Mouse (Mus musculus): ENCODE data around the gene Rab4a. TPM values are rescaled to one million over a fixed set of nuclear protein-coding genes. Genes with fewer than 3 reads are reported as not detected.
A peak's percentile ranks its signal among the peaks of the same experiment; 100 is the strongest.
"Not testable (repeated sequence)": the region's sequence is repeated elsewhere in the genome, so short reads cannot be mapped to it uniquely, and the experiment has no call there.

Gene Rab4a
- total RNA-seq, 2 experiments from 2014 or later, result 46.5 to 51.8 TPM

GRCm38 (mm10) chr8:123807024-123807431 is 1.2 kb downstream of the Rab4a start:
- intact Hi-C loops (cut with DNase I), result no loop called here
- no peak for DNase-seq (ENCODE audit: low spot score in 2 of 2)

DNA sequence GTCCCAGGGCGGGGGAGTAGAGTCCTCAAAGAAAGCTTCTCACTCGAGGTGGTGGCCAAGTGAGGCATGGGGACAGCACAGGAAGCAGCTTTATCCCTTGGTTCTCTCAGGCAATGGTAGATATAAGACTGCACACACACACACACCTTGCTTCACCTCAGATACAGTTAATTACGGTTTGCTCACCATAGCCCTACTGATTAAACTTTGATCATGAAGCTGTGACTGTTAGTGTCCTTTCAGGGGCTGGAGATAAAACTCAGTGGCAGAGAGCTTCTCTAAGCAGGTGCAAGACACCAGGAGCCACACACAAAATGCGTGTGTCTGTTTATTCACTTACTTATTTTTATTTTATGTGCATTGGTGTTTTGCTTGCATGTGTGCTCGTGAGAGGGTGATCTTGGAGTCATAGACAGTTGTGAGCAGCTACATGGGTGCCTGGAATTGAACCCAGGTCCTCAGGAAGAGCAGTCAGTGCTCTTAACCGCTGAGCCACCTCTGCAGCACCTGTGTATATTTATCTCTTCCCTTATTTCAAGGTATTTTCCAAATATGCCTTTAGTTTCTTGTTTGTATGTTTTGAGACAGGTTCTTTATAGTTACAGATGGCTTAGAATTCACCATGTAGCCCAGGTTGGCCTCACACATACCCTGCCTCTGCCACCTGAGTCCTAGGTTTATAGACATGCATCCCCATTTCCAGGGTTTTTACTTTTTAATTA is 2.2 kb downstream of the Rab4a start:
- intact Hi-C loops (cut with DNase I), result no loop called here
- DNase-seq (ENCODE audit: low spot score in 2 of 2), result no peak

GRCm38 (mm10) chr8:123808671-123809070 is 2.9 kb downstream of the Rab4a start:
- intact Hi-C loops (cut with DNase I), result no loop called here
- no peak for DNase-seq (ENCODE audit: low spot score in 2 of 2)

DNA sequence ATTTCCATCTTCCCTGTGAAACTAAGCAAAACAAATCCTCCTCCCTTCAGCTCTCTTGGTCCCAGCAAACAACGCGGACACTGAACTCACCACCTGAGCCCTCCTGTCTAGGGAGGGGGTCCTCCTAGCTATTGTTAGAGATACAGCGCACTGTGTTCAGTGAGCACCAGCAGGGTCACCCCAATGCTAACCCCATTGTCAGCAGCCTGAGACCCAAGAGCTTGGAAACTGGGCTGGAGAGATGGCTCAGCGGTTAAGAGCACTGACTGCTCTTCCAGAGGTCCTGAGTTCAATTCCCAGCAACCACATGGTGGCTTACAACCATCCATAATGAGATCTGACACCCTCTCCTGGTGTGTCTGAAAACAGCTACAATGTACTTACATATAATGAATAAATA is 3.6 kb downstream of the Rab4a start:
- intact Hi-C loops (cut with DNase I); DNase-seq (ENCODE audit: low spot score in 2 of 2): not testable (repeated sequence)

DNA sequence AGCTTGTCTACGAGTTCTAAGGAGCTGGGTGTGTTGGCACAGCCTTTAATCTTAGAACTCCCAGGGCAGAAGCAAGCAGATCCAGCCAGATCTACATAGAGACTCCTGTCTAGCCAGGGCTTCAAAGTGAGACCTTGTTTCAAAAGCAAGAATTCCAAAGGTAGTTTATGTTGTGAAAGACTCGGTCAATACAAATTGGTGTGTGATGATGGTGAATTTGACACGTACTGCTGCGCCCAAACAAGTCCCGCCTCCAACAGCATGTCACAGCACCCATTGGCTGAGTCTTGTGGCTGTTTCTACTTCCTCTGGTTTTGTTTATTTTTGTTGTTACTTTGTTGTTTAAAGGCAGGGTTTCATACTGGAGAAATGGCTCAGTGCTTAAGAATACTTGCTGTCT is 6.4 kb downstream of the Rab4a start:
- intact Hi-C loops (cut with DNase I), result loop anchor here (10.0 kb wide), 1 partner anchor 203 kb away; no protein-coding TSS in a partner anchor
- no peak for DNase-seq (ENCODE audit: low spot score in 2 of 2)

DNA sequence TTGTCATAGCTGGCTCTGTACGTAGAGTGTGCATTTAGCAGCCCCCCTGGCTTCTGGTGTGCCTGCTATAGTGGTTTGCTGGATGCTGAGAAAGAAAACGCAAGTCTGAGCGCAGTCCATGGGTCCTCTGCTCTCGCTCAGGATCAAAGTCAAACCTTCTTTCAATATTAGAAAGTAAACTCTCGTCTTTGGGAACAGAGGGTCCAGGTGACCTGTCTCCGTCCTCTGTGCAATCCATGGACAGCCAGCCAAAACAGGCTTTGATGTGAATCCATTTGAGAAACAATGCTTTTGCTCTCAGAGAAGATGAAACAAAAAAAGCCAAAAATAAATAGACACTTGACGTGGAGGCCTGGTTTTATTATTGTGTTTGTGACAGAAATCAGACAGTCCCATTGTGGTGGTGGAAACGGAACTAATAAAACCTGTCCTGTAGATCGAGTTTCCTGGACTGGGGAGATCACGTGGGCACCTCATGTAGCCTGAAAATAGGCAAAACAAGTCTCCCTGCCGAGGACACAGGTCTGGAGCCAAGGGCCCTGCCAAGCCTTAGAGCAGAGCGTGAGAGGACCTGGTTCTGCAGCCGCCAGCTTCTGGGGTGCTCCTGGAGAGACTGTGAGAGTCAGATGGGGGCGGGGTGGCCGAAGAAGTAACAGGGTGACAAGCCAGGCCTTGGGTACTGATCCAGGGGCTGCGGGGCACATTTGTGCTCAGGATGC is 7.5 kb downstream of the Rab4a start:
- intact Hi-C loops (cut with DNase I), result loop anchor here (10.0 kb wide), 1 partner anchor 201 kb away; no protein-coding TSS in a partner anchor
- no peak for DNase-seq (ENCODE audit: low spot score in 2 of 2)

GRCm38 (mm10) chr8:123813892-123814266 is 8.1 kb downstream of the Rab4a start:
- DNase-seq (ENCODE audit: low spot score in 2 of 2), result no peak
- intact Hi-C loops (cut with DNase I), result loop anchor here (10.0 kb wide), 1 partner anchor 201 kb away; no protein-coding TSS in a partner anchor

GRCm38 (mm10) chr8:123815325-123815724 is 9.5 kb downstream of the Rab4a start:
- DNase-seq (ENCODE audit: low spot score in 2 of 2), result no peak

GRCm38 (mm10) chr8:123816939-123817338 is 11.2 kb downstream of the Rab4a start:
- DNase-seq (ENCODE audit: low spot score in 2 of 2), result peak in 1 of 2 experiments; percentile 69
- intact Hi-C loops (cut with DNase I), result loop anchor here (10.0 kb wide), 1 partner anchor 198 kb away; no protein-coding TSS in a partner anchor

More at GRCm38 (mm10) chr8:123815325-123815724, 9.5 kb downstream of the Rab4a start:
- intact Hi-C loops (cut with DNase I), result loop anchor here (10.0 kb wide), 1 partner anchor 199 kb away; no protein-coding TSS in a partner anchor

GRCm38 (mm10) chr8:123817747-123818146 is 12.0 kb downstream of the Rab4a start:
- intact Hi-C loops (cut with DNase I), result loop anchor here (10.0 kb wide), 1 partner anchor 197 kb away; no protein-coding TSS in a partner anchor
- DNase-seq (ENCODE audit: low spot score in 2 of 2), result no peak

- DNase-seq (ENCODE audit: low spot score in 2 of 2), result no peak
- intact Hi-C loops (cut with DNase I), result loop anchor here (10.0 kb wide), 1 partner anchor 195 kb away; no protein-coding TSS in a partner anchor
These were observed 14.2 kb downstream of the Rab4a start for GRCm38 (mm10) chr8:123819683-123820610.

DNA sequence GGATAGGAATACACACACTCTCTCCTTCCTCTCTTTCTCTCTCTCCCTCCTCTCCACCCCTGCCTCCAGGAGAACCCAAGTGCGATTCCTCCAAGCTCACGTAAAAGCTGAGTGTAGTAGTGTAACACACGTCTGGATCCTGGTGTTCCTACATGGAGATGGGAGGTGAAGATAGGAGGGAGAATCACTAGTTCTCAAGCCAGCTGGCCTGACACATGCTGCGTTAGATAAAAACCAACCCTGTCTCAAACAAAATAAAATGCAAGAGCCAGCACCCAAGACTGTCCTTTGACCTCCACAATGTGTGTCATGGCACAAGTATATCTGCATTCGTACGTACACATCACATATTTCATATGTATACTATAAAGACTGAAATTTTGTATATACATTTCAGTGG is 15.0 kb downstream of the Rab4a start:
- intact Hi-C loops (cut with DNase I), result no loop called here
- no peak for DNase-seq (ENCODE audit: low spot score in 2 of 2)

GRCm38 (mm10) chr8:123823111-123823510 is 17.3 kb downstream of the Rab4a start:
- intact Hi-C loops (cut with DNase I), result no loop called here

DNA sequence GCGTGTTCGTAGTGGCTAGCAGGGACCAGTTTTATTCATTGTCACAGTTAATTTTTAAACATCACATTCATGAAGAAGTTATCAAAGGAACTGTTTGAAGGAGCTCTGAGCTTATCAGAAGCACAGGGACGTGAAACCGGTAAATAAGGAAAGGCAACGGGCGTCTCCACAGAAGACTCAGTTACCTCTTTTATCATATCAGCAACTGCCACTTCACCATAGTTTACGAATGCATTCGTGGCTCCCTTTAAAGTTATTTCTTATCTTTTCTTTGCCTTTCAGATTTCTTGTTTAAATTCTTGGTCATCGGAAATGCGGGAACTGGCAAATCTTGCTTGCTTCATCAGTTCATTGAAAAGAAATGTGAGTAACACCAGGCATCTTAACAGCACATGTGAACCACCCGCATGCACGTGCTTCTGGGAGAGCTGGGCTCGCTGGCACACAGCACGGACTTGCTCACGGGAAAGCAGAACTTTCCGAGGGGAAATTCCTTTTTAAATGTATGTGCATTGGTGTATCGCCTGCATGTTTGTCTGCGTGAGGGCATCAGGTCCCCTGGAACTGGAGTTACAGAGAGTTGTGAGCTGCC is 17.8 kb downstream of the Rab4a start:
- no peak for DNase-seq (ENCODE audit: low spot score in 2 of 2)
- intact Hi-C loops (cut with DNase I), result no loop called here

More at GRCm38 (mm10) chr8:123823111-123823510, 17.3 kb downstream of the Rab4a start:
- no peak for DNase-seq (ENCODE audit: low spot score in 2 of 2)

DNA sequence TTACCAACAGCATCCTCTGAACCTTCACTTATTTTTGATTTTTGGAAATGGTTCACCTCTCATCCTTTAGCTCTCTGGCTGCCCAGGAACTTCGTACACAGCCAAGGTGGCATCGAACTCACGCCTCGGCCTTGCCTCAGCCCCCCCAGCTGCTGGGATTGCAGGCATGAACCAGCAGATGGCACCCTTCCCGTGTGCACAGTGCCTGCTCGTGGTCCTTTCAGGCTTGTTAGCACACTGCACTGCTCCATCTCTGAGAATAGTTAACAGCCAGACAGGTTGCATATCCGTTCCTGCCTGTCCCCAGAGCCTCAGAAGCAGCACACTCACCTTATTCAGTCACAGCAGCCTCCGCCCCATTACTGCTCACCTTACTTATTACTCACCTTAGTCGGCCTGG is 20.2 kb downstream of the Rab4a start:
- intact Hi-C loops (cut with DNase I), result no loop called here
- no peak for DNase-seq (ENCODE audit: low spot score in 2 of 2)

DNA sequence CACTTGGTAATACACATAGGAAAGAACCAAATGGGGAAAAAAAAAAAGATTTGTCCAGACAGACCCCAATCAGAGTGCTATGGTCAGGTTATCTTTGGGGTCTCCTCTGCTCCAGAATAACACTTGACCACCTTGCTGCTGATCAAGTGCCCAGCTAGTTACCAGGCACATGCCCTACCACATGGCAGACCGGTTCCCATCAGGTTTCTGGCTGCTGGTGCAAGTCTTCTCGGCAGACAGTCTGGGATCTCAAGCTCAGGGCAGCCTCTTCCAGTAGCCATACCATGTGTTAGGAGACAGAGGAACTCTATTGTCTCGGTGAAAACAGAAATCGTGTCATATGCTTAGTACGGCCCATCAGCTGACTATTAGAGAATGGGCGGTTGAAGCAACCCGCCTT is 21.0 kb downstream of the Rab4a start:
- no peak for DNase-seq (ENCODE audit: low spot score in 2 of 2)
- intact Hi-C loops (cut with DNase I), result no loop called here

DNA sequence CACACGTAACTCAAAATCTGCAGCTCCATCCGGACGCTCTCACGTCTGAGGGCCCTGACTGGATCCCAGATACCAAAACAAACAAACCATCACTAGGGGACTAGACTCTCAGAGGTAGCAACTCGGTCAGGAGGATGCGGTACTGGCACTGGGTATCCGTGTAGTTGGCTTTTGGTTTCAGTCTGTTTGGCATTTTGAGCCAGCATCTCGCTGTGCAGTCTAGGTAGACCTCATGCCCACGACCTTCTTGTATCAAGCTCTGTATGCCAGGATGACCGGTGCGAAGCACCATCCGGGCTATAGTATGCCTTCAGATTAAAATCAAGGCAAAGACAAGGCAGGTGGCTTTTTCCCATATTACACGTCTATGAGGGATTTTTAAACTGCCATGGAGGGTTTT is 21.7 kb downstream of the Rab4a start:
- intact Hi-C loops (cut with DNase I), result no loop called here
- DNase-seq (ENCODE audit: low spot score in 2 of 2), result no peak

DNA sequence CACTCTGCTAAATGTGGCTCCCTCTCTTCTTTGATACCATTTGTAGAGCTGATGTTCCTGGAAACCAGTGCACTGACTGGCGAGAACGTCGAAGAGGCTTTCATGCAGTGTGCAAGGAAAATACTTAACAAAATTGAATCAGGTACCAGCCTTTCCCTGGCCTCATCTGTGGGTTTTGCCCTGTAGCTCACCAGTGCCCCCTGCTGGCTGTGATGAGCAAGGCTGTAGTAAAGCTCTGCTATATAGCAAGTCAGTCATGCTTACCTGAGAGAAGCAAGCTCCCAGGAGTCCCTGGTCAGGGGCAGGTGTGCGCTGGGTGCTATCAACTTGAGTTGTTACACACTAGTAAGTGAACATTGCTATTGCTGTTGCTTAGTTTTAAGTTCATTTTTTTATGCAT is 27.0 kb downstream of the Rab4a start:
- DNase-seq (ENCODE audit: low spot score in 2 of 2), result peak in 1 of 2 experiments; percentile 54
- intact Hi-C loops (cut with DNase I), result loop anchor here (2.0 to 5.0 kb wide), 2 partner anchors 42 to 75 kb away; no protein-coding TSS in a partner anchor

DNA sequence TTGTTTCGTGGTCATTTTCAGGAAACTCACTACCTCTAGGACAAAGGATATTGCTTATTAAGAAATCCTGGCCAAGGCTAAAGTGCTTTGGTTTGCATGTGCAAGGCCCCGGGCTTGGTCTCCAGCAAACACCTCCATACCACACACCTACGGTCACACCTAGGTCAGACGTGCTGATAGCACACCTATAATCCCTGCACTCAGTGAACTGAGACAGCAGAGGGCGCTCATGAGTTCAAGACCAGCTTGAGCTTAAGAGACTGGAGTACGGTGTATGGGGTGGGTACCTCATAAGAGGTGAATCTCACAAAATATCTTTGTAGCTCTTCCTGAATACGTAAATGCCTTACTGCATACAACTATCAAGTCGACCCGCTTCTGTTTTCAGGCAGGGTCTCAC is 29.7 kb downstream of the Rab4a start:
- intact Hi-C loops (cut with DNase I), result no loop called here
- peak; percentile 71 to 76 for DNase-seq (ENCODE audit: low spot score in 2 of 2)
